Mouse (Mus musculus): ENCODE measurements at regions not wholly inside any gene's neighbourhood (a gene's known extent, or its start where the extent isn't known, plus 50 kb on each side); places are given as distances from the start of the nearest gene placed in this dataset.

DNA sequence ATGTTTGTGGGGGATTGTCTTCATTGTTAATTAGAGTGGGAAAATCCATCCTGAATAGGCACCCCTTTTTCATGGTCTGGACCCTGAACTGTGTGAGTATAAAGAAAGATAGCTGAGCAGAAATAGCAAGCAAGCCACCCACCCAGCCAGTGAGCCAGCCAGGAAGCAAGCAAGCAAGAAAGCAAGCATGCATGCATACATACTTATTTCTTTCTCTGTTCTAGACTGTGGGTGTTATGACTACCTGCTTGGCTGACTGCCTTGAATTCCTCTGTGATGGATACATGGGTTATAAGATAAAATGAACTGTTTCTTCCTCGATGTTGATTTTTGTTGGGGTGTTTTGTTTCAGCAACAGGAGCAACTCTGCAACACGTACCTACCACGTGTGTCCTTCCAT, 385.8 kb downstream of the Pmp22 start:
- H3K9me3 ChIP-seq = peaks cover 7% of the 10 kb centered on the region; the same call in 1 of the 2 replicates
- H3K4me2 ChIP-seq = no peak overlapping the region
- H3K27ac ChIP-seq = no peak overlapping the region
- ATAC-seq (replicated peaks) = no peak
- WGBS = 90% methylated on average over 3 of the region's 3 CpGs
- H3K9ac ChIP-seq = no peak overlapping the region
- no peaks in the 10 kb centered on the region for H3K27me3 ChIP-seq (replicated peaks)
- no peaks in the 10 kb centered on the region for H3K36me3 ChIP-seq (replicated peaks)
- peaks cover 8% of the 10 kb centered on the region; the same call in 1 of the 2 replicates for H3K4me1 ChIP-seq
- H3K4me3 ChIP-seq = no peak overlapping the region

DNA sequence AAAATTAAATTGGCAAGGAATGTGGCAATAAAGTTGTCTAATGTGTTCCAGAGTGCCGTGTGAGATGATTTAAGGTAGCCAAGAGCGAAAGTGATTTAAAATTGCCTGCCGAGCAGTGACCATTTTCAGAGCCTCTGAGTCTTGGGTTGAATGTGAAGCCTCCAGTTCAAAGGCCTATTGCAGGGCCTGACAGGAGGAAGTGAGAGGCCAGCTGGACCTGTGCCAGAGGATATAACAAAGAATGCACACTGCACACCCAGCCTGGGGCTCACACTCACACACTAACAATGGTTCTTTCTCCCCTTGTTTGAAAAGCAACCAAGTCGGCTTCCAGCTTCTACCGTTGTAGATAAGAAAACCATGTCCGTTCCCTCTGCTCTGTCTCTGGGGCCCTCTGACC, 390.1 kb downstream of the Pmp22 start:
- H3K36me3 ChIP-seq (replicated peaks) = no peaks in the 10 kb centered on the region
- no peak overlapping the region for H3K4me3 ChIP-seq
- H3K4me2 ChIP-seq = no peak overlapping the region
- H3K4me1 ChIP-seq = peaks cover 8% of the 10 kb centered on the region; the same call in 1 of the 2 replicates
- H3K9ac ChIP-seq = no peak overlapping the region
- no peak for ATAC-seq (replicated peaks)
- H3K27ac ChIP-seq = no peak overlapping the region
- 0 out of 2 replicates have a peak, but pooled peaks cover 3% of the 10 kb centered on the region for H3K9me3 ChIP-seq
- 27% methylated on average over 6 of the region's 6 CpGs for WGBS
- H3K27me3 ChIP-seq (replicated peaks) = no peaks in the 10 kb centered on the region

DNA sequence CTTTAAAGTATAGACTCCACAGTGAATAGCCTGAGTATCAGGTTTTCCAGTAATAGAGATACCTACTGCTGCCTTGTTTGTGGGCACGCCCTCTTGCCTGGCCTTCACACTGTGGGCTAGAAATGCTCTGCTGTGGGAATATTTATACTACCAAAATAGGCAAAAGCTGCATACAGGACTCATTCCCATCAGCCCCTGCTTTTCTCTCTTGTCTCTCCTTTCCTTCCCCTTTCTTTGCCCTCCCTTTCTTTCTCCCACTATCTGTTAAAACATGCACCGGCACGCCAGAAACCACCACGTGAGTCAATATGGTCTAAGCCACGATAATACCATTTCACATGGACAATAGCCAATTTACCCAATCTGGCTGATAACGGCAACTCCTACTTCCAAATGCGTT, 395.5 kb downstream of the Pmp22 start:
- no peak for ATAC-seq (replicated peaks)
- H3K4me3 ChIP-seq = no peak overlapping the region
- H3K9me3 ChIP-seq = no peaks in the 10 kb centered on the region
- H3K27ac ChIP-seq = no peak overlapping the region
- H3K27me3 ChIP-seq (replicated peaks) = no peaks in the 10 kb centered on the region
- no peaks in the 10 kb centered on the region for H3K36me3 ChIP-seq (replicated peaks)
- H3K9ac ChIP-seq = no peak overlapping the region
- H3K4me2 ChIP-seq = no peak overlapping the region
- WGBS = 43% methylated on average over 7 of the region's 7 CpGs
- peaks cover 4% of the 10 kb centered on the region; the same call in 1 of the 2 replicates for H3K4me1 ChIP-seq

DNA sequence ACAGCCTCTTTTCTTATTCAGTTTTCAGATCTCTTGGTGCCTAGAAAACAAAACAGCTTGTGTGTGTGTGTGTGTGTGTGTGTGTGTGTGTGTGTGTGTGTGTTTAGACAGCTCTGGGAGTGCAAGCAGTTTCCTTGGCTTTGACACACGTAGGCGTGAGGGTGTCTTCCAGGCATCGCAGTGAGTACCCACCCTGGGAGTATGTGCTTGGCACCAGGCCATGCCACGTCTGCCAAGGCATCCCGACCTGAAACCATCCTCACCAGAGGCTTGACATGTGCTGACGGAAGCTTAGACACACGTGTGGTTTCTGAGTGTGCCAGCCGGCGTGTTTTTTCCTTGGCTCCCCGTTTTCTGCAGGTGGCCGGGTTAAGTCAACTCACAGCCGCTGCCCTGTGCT, 396.6 kb downstream of the Pmp22 start:
- no peak for ATAC-seq (replicated peaks)
- 74% methylated on average over 12 of the region's 12 CpGs for WGBS
- no peak overlapping the region for H3K27ac ChIP-seq
- H3K27me3 ChIP-seq (replicated peaks) = no peaks in the 10 kb centered on the region
- no peak overlapping the region for H3K9ac ChIP-seq
- no peaks in the 10 kb centered on the region for H3K9me3 ChIP-seq
- H3K4me2 ChIP-seq = no peak overlapping the region
- H3K36me3 ChIP-seq (replicated peaks) = no peaks in the 10 kb centered on the region
- no peak overlapping the region for H3K4me3 ChIP-seq
- peaks cover 4% of the 10 kb centered on the region; the same call in 1 of the 2 replicates for H3K4me1 ChIP-seq

DNA sequence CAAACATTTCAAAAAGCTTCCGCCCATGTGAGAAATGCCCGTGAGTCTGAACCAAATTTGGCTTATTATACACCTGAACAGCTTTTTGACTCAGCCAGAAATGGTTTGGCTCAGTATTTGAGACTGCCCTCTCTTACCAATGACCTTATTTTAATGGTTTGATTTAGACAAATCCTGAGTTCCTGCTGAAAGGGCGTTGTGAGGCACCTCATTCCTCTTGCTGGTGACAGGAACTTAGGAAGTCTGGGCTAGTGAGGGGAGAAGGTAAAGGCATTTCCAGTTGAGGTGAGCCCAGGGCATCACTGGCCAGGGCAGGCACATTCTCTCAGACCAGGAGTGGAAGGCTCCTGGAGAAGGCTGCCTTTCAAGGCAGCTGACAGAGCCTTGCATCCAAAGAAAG, 396.1 kb downstream of the Hs3st3b1 start:
- WGBS = 85% methylated on average over 3 of the region's 3 CpGs
- ATAC-seq (replicated peaks) = no peak
- H3K4me1 ChIP-seq = peaks cover 4% of the 10 kb centered on the region; the same call in 1 of the 2 replicates
- no peaks in the 10 kb centered on the region for H3K27me3 ChIP-seq (replicated peaks)
- no peak overlapping the region for H3K9ac ChIP-seq
- no peaks in the 10 kb centered on the region for H3K36me3 ChIP-seq (replicated peaks)
- no peak overlapping the region for H3K27ac ChIP-seq
- H3K4me2 ChIP-seq = no peak overlapping the region
- H3K9me3 ChIP-seq = no peaks in the 10 kb centered on the region
- no peak overlapping the region for H3K4me3 ChIP-seq

DNA sequence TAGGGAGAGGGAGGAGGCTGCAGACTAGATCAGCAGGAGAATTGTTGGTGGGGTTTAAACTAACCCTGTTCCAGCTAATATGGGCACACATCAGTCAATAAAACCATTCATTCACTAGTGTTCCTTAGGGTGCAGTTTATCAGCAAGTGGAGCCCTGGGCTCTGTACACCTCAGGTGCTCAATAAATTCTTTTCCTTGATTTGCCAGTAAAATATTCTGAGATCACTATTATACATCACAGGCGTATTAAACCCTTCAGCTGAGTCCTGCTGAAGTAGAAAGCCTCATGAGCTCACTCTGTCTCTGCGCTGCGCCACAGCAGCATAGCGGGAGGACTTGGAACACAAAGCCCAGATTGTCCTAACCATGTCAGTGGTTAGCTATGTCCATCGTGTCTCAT, 389.3 kb downstream of the Hs3st3b1 start:
- Histone ChIP-seq H3K4me2 (no peak overlapping the region), H3K9me3 (no peaks in the 10 kb centered on the region), H3K4me1 (peaks cover 11% of the 10 kb centered on the region; the same call in 1 of the 2 replicates), H3K27ac (no peak overlapping the region), H3K27me3 (replicated peaks) (no peaks in the 10 kb centered on the region), H3K36me3 (replicated peaks) (no peaks in the 10 kb centered on the region), H3K4me3 (no peak overlapping the region), H3K9ac (no peak overlapping the region)
- ATAC-seq (replicated peaks) = no peak
- WGBS = 81% methylated on average over 5 of the region's 5 CpGs

DNA sequence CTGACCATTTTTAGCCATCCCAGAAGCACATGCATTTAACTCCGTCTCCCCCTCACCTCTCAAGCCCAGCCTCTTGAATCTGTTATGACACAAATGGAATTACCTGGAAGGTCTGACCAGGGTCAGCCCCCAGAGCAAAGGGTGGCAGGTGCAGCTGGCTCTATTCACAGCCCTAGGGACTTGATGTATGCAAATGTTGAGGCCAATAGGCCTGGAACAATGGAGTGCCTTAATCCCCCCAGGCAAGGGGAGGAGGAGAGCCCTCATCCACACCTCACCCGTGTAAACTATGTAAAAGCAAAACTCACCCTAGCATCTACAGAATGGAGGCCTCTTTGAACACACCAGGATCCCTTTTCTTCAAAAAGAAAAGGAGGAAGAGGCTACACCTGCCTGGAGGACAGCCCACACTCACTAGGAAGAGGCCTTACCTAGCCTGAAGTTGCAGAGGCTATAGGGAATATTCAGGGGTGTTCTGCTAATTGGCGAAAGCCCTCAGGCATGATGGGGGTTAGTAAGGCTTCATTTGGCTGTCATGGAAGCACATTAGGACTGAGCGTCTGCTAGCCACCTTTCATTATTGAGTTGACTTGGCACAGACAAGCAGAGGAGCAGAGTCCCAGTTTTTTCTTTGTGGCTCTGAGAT, 388.4 kb downstream of the Hs3st3b1 start:
- no peak overlapping the region for H3K4me3 ChIP-seq
- no peaks in the 10 kb centered on the region for H3K36me3 ChIP-seq (replicated peaks)
- no peak overlapping the region for H3K4me2 ChIP-seq
- no peaks in the 10 kb centered on the region for H3K27me3 ChIP-seq (replicated peaks)
- 19% methylated on average over 4 of the region's 4 CpGs for WGBS
- no peak overlapping the region for H3K27ac ChIP-seq
- H3K9ac ChIP-seq = no peak overlapping the region
- H3K4me1 ChIP-seq = peaks cover 11% of the 10 kb centered on the region; the same call in 1 of the 2 replicates
- 0 out of 2 replicates have a peak, but pooled peaks have one; percentile 37 for ATAC-seq (replicated peaks)
- no peaks in the 10 kb centered on the region for H3K9me3 ChIP-seq

DNA sequence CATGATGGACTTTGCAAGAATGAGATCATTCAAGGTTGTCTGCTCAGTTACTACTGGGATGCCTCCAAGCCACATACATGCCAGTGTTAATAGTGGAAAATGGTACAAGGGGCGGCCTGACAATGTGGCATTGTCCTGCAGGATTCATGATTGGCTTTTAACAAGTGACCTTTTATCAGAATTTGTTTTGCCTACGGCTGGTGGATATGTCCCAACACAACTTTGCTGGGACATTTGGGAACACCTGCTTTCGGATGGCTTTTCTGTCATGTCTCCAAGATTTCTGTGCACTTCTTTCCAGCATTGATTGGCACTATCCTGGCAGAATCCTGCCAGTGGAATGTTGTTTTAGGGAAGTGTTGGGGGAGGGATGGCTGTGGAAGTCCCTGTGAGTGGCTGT, 384.4 kb downstream of the Hs3st3b1 start:
- WGBS = 90% methylated on average over 3 of the region's 3 CpGs

DNA sequence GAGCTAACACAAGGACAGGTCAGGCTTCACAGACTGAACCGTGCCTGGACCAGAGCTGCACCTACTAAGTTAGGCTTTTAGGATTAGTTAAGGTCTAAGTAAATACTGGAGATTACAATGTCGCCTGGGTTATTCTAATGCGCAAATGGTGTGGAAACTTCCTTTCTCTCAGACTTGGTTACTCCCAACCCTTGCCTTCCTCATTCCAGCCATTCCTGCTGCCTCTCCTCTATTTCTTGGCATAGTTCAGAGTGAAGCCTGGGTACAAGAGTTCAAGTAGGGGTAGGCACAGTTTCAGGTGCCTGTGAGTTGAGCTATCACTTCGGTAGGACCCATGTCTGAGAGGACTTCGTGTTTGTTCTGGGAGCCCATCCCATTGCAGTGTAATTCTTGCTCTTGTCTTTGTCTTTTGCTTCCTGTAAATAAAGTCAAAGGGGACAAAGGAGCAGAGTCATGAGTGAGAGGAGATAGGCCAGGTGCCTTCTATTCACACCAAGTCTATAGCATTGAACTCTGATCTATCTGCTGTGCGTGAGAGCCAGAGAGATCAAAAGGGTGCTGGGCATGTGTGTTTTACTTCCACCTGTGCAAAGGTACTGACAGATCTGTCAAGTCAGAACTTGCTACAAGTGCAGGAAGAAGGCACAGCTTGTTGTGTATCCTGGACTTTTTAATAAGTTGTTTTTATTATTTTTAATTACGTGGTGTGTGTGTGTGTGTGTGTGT, 378.0 kb downstream of the Hs3st3b1 start:
- Histone ChIP-seq H3K27me3 (replicated peaks) (no peaks in the 10 kb centered on the region), H3K36me3 (replicated peaks) (no peaks in the 10 kb centered on the region), H3K9ac (no peak overlapping the region), H3K9me3 (no peaks in the 10 kb centered on the region), H3K4me2 (no peak overlapping the region), H3K4me3 (no peak overlapping the region), H3K4me1 (0 out of 2 replicates have a peak, but pooled peaks cover 2% of the 10 kb centered on the region), H3K27ac (no peak overlapping the region)
- 77% methylated on average over 7 of the region's 7 CpGs for WGBS
- ATAC-seq (replicated peaks) = no peak

More for the DNA sequence above, 384.4 kb downstream of the Hs3st3b1 start:
- no peaks in the 10 kb centered on the region for H3K9me3 ChIP-seq
- no peaks in the 10 kb centered on the region for H3K36me3 ChIP-seq (replicated peaks)
- no peak overlapping the region for H3K4me3 ChIP-seq
- ATAC-seq (replicated peaks) = no peak
- no peak overlapping the region for H3K4me2 ChIP-seq
- H3K9ac ChIP-seq = no peak overlapping the region
- no peaks in the 10 kb centered on the region for H3K27me3 ChIP-seq (replicated peaks)
- peaks cover 11% of the 10 kb centered on the region; the same call in 1 of the 2 replicates for H3K4me1 ChIP-seq
- no peak overlapping the region for H3K27ac ChIP-seq

DNA sequence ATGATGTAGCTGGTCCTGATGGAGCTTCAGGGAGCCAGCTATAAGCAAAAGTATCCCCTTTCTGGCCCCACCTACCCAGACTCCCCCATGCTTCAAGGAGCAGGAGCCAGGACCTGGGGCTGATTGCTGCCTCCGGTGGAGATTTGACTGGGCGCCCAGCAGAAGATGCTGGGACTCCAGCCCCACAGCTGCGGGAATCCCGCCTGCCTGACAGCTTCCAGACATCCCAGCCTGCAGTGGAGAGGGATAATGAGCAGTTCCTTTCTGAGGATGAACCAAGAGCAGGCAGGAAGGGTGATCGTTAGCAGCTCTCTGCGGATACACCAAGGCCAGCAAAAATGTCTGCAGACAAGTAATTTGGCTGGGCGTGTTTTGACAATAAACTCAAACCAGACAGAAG, 376.6 kb downstream of the Hs3st3b1 start:
- 33% methylated on average over 7 of the region's 7 CpGs for WGBS
- Histone ChIP-seq H3K4me3 (no peak overlapping the region), H3K9ac (no peak overlapping the region), H3K9me3 (no peaks in the 10 kb centered on the region), H3K36me3 (replicated peaks) (no peaks in the 10 kb centered on the region), H3K4me1 (0 out of 2 replicates have a peak, but pooled peaks cover 2% of the 10 kb centered on the region), H3K27ac (no peak overlapping the region), H3K4me2 (no peak overlapping the region), H3K27me3 (replicated peaks) (no peaks in the 10 kb centered on the region)
- no peak for ATAC-seq (replicated peaks)

DNA sequence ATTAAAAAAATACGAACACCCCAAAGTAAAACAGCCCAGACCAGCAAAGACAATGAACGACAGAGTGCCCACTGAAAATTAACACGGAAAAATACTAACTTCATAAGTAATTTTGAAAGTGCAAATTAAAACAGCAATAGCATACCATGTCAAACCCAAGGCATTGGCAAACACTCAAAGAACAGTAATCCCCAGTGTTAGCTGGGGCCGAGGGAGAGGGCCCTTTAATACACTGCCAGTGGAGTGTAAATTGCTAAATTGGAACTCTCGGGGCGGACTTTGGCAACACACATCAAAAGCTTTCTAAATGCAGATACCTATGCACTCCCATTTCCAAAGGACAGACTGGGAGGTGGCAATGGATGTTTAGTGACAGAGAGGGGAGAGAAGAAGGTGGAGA, 361.6 kb downstream of the Hs3st3b1 start:
- no peak for ATAC-seq (replicated peaks)

DNA sequence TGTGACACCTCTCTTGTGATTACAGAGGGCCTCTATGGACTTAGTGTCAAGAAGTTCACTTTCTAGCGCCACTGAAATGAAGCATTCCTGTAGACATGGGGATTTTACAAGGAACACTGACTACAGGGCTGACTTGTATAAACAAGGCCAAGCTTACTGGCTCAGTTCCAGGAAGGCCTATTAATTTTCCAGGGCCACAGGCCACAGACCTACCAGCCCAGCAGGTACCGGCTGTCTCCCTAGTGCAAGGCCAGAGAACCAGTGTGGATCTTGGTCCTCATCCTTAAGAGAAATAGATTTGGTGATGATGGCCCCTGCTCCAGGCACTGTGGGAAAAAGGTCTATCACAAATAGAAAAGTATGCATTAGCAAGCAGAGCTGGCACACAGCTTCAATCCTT, 359.4 kb downstream of the Hs3st3b1 start:
- no peak for ATAC-seq (replicated peaks)
- Histone ChIP-seq H3K9ac (no peak overlapping the region), H3K36me3 (replicated peaks) (no peaks in the 10 kb centered on the region), H3K4me2 (no peak overlapping the region), H3K27ac (no peak overlapping the region), H3K27me3 (replicated peaks) (no peaks in the 10 kb centered on the region), H3K4me1 (no peaks in the 10 kb centered on the region), H3K4me3 (no peak overlapping the region), H3K9me3 (no peaks in the 10 kb centered on the region)
- WGBS = 70% methylated on average over 2 of the region's 2 CpGs

More for the DNA sequence above, 361.6 kb downstream of the Hs3st3b1 start:
- Histone ChIP-seq H3K4me2 (no peak overlapping the region), H3K4me3 (no peak overlapping the region), H3K9me3 (no peaks in the 10 kb centered on the region), H3K27me3 (replicated peaks) (no peaks in the 10 kb centered on the region), H3K36me3 (replicated peaks) (no peaks in the 10 kb centered on the region), H3K9ac (no peak overlapping the region), H3K4me1 (no peaks in the 10 kb centered on the region), H3K27ac (no peak overlapping the region)
- WGBS = 56% methylated on average over 6 of the region's 6 CpGs
